Mouse (Mus musculus) cortical plate, adult 2 months (tissue): ENCODE results near the gene Kcna2. TPM values are rescaled to one million over a fixed set of nuclear protein-coding genes. Genes with fewer than 3 reads are reported as not detected.

Source experiments
- H3K27ac ChIP-seq: fragments of 200-500 bp; 2 replicates; pipeline ENCODE4 v1.5.1; 2012; ENCODE audit warnings: low read length, control low read depth, inconsistent platforms; ENCODE audit not compliant: insufficient read depth
- H3K4me1 ChIP-seq: fragments of 200-500 bp; 2 replicates; pipeline ENCODE4 v1.6.1; 2011; ENCODE audit warnings: low read length; ENCODE audit not compliant: control insufficient read depth, insufficient read depth
- H3K4me3 ChIP-seq: fragments of 200-500 bp; 2 replicates; pipeline ENCODE4 v1.5.1; 2011; ENCODE audit warnings: mild to moderate bottlenecking, low read length, control low read depth; ENCODE audit not compliant: insufficient read depth
- CTCF ChIP-seq: fragments of 200-500 bp; IDR thresholded peaks from 2 replicates; pipeline ENCODE4 v1.5.1; 2011; ENCODE audit warnings: mild to moderate bottlenecking, control low read depth, low read length; ENCODE audit not compliant: insufficient read depth; ENCODE audit errors: extremely low read depth
- POLR2A ChIP-seq: fragments of 200-500 bp; IDR thresholded peaks from 2 replicates; pipeline ENCODE4 v1.6.1; 2011; ENCODE audit warnings: mild to moderate bottlenecking, low read length, control low read depth; ENCODE audit not compliant: insufficient read depth; ENCODE audit errors: extremely low read depth
- polyA plus RNA-seq: library from polyadenylated mRNA; depleted of rRNA; stranded (reverse); fragments of >200 nt; gene quantifications from 2 replicates; pipeline ENCODE4 v1.2.3, GENCODE M21; 2012

The Kcna2 gene
- polyA plus RNA-seq, 1 experiment = 45.3 TPM

DNA sequence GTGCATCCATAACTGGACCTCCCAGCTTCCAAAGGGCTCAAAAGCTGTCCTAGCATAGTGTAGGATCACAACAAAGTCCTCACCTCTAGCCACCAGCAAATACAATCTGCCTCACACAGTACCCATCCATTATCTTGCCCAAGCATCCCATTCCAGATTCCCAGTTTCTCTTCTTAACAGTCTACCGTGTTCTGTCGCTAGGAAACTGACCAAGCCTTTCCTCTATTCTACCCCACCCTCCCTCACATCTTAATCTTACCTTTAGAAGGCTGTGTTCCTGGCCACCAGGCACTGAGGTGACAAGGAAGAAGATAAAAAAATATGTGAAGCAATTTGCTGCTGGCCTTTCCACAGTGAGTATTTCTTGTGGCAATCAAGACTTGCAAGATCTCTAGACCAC is 14.8 kb downstream of the Kcna2 start:
- TF ChIP-seq CTCF = no peak
- TF ChIP-seq POLR2A = no peak
- Histone ChIP-seq H3K27ac (no peak overlapping the region), H3K4me1 (peaks cover 14% of the 10 kb centered on the region), H3K4me3 (no peak overlapping the region)

DNA sequence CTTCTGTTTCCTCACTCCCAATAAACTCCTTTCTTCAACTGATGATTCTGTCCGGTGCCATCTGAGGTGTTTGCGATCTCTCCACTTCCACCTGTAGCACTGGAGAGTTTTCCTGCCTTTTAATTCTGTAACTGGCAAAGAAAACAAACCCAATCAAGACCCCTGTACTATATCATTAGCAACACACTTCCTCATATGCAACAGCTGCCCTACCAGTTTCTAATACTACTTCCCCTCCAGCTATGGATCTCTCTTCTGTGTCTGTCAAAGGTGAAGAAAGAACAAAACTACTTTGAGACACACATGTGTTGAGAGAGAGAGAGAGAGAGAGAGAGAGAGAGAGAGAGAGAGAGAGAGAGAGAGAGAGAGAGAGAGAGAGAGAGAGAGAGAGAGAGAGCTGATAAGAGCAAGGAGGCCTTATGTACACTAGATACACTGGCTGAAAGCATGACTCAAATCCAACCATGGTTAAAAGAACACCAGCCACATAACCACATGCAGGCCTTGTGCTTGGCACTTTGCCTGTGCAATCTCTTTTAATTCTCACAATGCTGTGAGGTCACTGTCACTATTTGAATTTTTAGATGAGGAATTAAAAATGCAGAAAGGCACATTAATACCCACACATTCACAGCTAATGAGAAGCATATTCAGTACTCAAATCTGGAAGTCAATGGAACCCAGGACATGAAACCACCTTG is 19.1 kb downstream of the Kcna2 start:
- no peaks in the 10 kb centered on the region for H3K4me1 ChIP-seq
- TF ChIP-seq POLR2A = no peak
- no peak for TF ChIP-seq CTCF
- no peak overlapping the region for H3K4me3 ChIP-seq
- no peak overlapping the region for H3K27ac ChIP-seq

DNA sequence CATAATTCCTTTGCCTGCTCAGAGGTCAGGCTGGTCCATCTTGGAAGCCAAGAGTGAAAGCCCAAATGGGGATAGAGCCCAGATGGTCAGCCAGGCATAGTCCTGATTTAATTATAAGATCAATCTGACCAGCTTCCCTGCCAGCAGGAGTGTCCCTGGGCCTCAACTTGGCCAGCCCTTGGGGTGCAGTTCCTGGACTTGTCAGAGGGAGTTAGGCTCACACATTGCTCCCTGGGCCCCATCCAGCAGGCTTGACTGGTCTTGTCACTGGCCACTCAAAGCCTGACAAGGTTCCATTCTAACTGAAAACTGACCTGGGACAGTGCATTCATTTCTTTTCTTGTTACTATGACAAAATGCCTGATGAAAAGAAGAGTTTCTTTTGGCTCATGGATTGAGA is 21.4 kb downstream of the Kcna2 start:
- H3K4me3 ChIP-seq = no peak overlapping the region
- H3K4me1 ChIP-seq = peaks cover 1% of the 10 kb centered on the region; the same call in 1 of the 2 replicates
- no peak for TF ChIP-seq CTCF
- no peak for TF ChIP-seq POLR2A
- H3K27ac ChIP-seq = no peak overlapping the region

DNA sequence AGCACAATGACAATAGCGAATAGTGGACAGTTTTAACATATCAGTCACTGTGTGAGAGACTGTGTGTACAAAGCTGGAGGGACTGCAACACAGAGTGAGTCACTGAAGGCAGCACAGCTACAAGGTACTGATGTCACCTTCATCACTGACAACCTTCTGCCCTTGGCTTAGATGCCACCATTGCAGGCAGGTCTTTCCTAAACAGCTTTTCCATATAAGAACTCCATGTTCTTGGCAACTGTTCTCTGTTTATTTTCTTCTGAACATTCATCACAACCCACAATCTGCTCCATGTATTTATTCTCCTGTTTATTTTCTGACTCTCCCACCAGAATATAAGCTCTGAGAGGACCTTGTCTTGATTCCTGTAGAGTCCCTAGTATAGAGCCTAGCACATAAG is 26.7 kb downstream of the Kcna2 start:
- H3K4me3 ChIP-seq = no peak overlapping the region
- peak overlapping the region; percentile 64; the same call in 1 of the 2 replicates for H3K27ac ChIP-seq
- H3K4me1 ChIP-seq = peaks cover 14% of the 10 kb centered on the region
- TF ChIP-seq CTCF (no peak), POLR2A (no peak)

DNA sequence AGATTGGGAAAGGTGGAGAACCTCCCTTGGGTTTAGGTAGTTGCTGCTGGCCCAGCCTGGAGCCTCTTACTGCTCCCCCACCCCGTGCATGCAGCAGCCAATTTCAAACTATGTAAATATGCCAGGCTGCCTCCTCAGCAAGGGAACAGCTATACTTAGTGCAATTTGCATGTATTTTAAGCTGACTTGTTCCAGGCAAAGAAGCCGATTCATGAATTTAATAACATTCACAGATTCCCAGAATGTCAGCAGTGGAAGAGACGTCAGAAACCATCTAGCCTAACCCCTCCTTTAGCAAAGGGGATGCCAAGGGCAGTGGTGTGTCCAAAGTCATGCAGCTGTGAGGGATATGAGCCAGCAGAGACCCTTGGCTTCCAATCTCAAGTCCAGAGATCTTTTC is 27.5 kb downstream of the Kcna2 start:
- TF ChIP-seq CTCF (no peak), POLR2A (no peak)
- Histone ChIP-seq H3K4me1 (peaks cover 14% of the 10 kb centered on the region), H3K27ac (peak overlapping the region; percentile 91), H3K4me3 (no peak overlapping the region)

DNA sequence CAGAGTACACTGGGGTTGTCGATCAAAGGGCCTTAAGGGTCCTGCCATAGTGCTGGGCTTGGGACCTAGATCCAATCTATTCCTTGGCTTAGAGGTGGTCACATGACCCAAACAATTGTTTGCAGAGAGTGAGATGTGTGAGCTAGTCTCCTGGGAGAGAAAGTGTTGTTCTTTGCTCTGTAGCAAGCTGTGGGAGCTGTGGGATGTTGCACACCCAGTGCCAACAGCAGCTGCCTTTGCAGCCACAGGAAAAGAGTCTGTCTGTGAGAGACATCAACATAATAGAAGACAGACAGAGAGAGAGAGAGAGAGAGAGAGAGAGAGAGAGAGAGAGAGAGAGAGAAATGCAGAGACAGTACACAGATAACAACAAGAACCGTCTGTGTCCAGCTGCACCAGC is 28.3 kb downstream of the Kcna2 start:
- Histone ChIP-seq H3K4me1 (peaks cover 14% of the 10 kb centered on the region), H3K27ac (peak overlapping the region; percentile 91; the same call in 1 of the 2 replicates), H3K4me3 (no peak overlapping the region)
- TF ChIP-seq CTCF = no peak
- TF ChIP-seq POLR2A = no peak

DNA sequence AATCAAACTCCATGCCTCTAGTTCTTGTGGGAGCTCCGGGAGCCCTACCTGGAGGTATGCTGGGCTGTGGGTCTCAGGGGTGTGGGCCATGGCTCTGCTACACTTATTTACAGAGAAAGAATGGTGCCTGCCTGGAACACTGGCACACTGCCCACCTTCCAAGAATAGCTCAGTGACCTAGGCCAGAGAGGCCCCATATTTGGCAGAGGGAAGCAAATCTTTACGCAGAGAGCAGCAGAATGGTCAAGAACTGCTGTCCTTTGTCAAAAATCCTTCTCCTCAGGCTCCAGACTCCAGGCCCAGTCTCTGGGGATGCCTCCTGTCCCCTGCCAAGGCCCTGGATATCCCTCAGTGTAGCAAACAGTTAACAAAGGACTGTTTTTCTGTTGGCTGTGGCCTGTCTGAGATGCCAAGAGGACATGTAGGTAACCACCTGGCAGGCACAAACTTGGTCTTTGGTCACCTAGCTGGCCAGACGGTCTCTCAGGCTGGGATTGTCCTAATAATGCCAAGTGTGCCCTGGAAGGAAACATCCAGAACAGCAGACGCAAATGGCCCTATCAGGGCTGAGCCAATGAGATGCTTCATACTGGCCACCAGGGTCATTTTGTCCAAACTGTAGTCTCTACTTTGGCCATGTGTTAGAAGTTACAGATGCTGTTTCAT is 29.8 kb downstream of the Kcna2 start:
- TF ChIP-seq POLR2A (no peak), CTCF (no peak)
- H3K27ac ChIP-seq = no peak overlapping the region
- H3K4me1 ChIP-seq = peaks cover 14% of the 10 kb centered on the region
- H3K4me3 ChIP-seq = no peak overlapping the region

DNA sequence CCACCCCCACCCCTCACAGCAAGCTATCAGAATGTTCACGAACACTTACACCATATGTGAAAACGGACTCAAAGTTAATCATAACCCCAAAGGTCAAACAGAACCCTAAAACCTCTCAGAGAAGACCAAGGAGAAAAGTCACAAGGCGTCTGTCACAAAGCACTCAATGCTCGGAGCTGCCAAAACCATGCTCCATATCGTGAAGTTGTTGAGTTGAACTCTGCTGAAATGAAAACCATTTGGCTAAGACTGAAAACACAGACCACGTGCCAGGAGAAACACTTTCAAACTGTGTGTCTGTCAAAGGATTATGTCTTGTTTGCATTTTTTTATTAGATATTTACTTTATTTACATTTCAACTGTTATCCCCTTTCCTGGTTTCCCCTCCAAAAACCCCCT is 30.9 kb downstream of the Kcna2 start:
- TF ChIP-seq CTCF (no peak), POLR2A (no peak)
- Histone ChIP-seq H3K4me1 (peaks cover 14% of the 10 kb centered on the region), H3K27ac (no peak overlapping the region), H3K4me3 (no peak overlapping the region)

DNA sequence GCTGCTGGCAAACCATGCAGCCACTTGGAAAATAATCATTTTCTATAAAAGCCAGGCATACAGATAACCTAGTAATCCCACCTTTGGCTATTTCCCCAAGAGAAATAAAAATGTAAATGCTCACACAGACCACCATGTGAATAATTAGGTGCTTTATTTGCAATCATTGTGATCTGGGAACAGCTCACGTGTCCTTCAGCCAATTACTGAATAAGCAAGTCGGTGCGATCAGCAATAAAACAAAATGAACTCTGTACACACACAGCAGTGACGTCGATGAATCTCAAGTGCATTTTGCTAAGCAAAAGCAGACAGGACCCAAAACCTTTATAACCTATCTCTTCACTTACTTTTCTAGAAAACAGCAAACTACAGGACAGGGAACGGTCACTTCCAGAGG is 31.7 kb downstream of the Kcna2 start:
- no peak for TF ChIP-seq POLR2A
- Histone ChIP-seq H3K4me3 (no peak overlapping the region), H3K27ac (no peak overlapping the region), H3K4me1 (peaks cover 10% of the 10 kb centered on the region)

DNA sequence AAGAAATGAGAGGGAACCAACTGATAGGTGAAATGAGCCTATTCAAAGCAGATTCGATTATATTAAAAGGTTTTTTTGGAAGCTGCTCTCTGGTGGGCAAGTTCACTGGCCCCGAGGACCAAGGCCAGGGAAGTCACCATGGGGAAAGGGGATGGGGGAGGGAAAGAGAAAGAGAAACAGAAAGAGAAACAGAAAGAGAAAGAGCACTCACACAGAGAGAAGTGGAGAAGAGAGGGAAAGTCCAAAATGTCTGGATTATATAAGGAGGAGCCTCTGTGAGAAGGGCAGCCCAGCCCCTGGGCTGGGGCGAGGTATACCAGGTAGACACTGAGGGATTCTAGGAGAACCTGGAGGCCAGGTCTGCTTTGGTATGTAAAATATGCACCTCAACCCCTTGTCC is 33.5 kb downstream of the Kcna2 start:
- TF ChIP-seq POLR2A (no peak), CTCF (no peak)
- H3K27ac ChIP-seq = no peak overlapping the region
- no peaks in the 10 kb centered on the region for H3K4me1 ChIP-seq
- H3K4me3 ChIP-seq = no peak overlapping the region
